Mouse (Mus musculus): Measurements from ENCODE around the gene Mfsd11. TPM values are rescaled to one million over a fixed set of nuclear protein-coding genes. Genes with fewer than 3 reads are reported as not detected.

Mfsd11 gene
- polyA plus RNA-seq, 1 experiment from 2014 or later, result 37.6 TPM

DNA sequence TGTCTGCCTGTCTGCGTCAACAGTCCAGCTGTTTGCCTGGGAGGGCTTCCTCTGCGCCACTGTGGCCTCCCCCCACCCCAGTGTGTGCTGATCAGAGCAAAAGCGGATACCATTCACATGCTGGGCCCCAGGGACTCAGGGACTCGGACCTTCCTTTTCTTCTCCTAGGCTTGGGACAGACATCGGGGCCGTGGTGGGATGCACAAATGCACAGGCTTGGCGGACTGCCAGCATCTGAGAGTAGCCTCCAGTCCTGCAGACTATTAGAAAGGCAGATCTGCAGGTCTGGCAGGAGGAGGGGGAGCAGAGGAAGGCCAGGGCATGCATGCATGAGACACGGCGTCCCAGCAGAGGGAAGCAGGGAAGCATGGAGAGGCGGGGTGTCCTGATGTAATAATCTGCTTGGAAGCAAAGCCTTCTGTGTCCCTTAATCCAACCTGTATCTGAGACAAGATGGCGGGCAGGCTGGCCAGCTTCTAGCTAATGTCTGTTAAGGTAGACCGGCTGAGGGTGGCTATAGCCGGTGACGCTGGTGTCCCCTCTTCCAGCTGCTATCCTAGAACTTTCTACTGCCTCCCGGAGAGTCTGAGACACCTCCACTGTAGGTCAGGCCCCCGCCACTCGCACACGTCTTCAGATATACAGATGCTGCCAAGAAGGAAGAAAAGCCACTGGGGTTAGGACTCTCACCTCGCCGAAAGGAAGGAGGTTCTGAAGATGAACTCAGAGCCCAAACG is 39.3 kb upstream of the Mfsd11 start:
- H3K27ac ChIP-seq (ENCODE audit: poor library complexity, severe bottlenecking), result peak overlapping the region; percentile 78

DNA sequence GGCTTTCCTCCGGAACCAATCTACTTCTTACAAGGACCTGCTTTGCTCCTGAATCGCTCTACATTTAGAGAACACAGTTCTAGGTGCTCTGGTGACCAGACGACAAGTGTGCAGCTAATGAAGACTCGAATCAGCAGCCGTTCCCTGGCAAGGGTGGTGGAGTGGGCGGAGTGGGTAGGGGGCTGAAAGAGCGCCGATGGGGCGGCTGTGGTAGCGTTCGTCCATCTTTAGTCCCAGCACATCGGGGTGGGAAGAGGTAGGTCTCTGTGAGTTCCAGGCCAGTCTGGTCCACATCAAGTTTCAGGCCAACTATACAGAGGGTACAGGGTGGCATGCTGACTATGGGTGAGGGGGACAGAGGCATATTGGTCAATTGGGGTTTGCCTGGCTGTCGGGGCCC is 38.6 kb upstream of the Mfsd11 start:
- no peak overlapping the region for H3K4me3 ChIP-seq
- WGBS, result 79% methylated on average over 13 of the region's 13 CpGs
- H3K4me2 ChIP-seq, result no peak overlapping the region
- peak overlapping the region; percentile 57; the same call in 1 of the 2 replicates for H3K9ac ChIP-seq
- H3K9me3 ChIP-seq (replicated peaks), result no peaks in the 10 kb centered on the region
- H3K27me3 ChIP-seq (replicated peaks), result peaks cover 10% of the 10 kb centered on the region
- H3K36me3 ChIP-seq, result peaks cover 3% of the 10 kb centered on the region; the same call in 1 of the 2 replicates
- peaks cover 68% of the 10 kb centered on the region for H3K4me1 ChIP-seq (replicated peaks)
- H3K27ac ChIP-seq (ENCODE audit: poor library complexity, severe bottlenecking), result peak overlapping the region; percentile 78
- ATAC-seq (ENCODE audit: insufficient number of reproducible peaks, low FRiP score), result no peak

More for the DNA sequence above, 39.3 kb upstream of the Mfsd11 start:
- Histone ChIP-seq H3K4me3 (no peak overlapping the region), H3K36me3 (0 out of 2 replicates have a peak, but pooled peaks cover 3% of the 10 kb centered on the region), H3K4me2 (peak overlapping the region; percentile 11; the same call in 1 of the 2 replicates), H3K9ac (peak overlapping the region; percentile 57), H3K4me1 (replicated peaks) (peaks cover 64% of the 10 kb centered on the region), H3K9me3 (replicated peaks) (no peaks in the 10 kb centered on the region), H3K27me3 (replicated peaks) (peaks cover 10% of the 10 kb centered on the region)
- 46% methylated on average over 21 of the region's 21 CpGs for WGBS
- peak; percentile 29; the same call in 1 of the 2 replicates for ATAC-seq (ENCODE audit: insufficient number of reproducible peaks, low FRiP score)

DNA sequence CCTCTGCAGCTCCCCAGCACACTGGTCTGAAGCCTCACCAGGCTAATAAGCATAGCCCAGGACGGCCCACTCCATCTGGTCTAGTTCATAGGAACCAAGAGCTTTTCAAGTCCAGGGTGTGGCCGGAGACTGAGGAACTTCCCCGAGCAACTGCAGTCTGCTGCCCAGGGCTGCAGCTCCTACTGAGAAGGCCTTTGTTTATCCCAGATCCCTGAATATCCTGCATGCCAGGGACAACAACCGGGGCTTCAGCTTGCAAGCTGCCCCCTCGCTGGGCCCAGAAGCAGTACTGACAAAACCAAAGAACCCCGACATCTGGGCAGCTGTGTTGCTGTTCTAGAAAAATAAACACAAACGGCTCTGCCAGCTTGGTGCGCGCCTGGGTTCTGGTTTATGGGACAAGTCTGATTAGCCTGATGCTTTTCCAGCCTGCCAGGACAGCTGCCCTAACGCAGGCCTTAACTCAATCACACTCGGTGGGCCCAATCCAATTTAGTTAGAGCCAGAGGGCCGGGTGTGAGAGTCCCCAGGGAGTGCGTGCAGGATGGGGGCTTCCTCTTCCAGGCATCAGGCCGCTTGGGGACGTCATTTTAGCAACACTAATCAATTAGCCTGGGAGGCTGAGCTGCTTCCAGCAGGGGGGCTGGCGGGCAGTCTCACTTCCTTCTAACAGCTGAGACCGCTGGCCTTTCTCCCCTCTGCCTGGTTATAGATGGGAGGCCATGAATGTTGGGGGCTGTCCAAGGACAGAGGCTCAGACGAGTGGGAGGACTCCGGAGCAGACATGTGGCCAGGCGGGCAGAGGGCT is 38.0 kb upstream of the Mfsd11 start:
- WGBS, result 24% methylated on average over 20 of the region's 20 CpGs
- Histone ChIP-seq H3K4me3 (no peak overlapping the region), H3K27me3 (replicated peaks) (peaks cover 10% of the 10 kb centered on the region), H3K36me3 (no peaks in the 10 kb centered on the region; the same call in 1 of the 2 replicates), H3K9ac (peak overlapping the region; percentile 57), H3K4me1 (replicated peaks) (peaks cover 75% of the 10 kb centered on the region), H3K27ac (ENCODE audit: poor library complexity, severe bottlenecking) (peak overlapping the region; percentile 78), H3K9me3 (replicated peaks) (no peaks in the 10 kb centered on the region), H3K4me2 (peak overlapping the region; percentile 30)
- peak; percentile 43; the same call in 1 of the 2 replicates for ATAC-seq (ENCODE audit: insufficient number of reproducible peaks, low FRiP score)

DNA sequence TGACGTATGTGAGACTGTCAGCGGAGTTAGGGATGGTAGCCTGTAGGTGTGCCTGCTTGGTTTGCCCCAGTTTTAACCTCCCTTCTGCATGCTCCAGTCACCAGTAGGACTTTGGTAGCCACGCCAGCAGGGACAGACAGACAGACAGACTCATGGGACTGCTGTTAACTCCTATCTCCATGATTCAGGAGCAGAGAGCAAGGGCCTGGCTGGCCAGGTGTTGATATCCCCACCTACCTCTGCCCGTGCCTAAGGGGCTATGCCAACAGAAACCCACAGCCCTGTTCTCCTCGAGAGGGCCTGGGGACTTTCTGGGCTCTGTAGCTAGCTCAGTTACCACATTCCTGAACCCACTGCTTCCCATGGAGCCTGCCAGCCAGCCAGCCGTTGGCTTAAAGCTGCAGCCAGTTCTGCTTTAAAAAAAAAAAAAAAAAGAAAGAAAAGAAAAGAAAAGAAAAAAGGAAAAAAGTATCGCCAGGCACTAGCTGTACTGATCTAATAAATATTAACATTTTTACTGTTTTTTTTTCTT is 37.3 kb upstream of the Mfsd11 start:
- Histone ChIP-seq H3K36me3 (no peaks in the 10 kb centered on the region; the same call in 1 of the 2 replicates), H3K4me3 (no peak overlapping the region), H3K27me3 (replicated peaks) (0 out of 2 replicates have a peak, but pooled peaks cover 4% of the 10 kb centered on the region), H3K9ac (peak overlapping the region; percentile 57; the same call in 1 of the 2 replicates), H3K27ac (ENCODE audit: poor library complexity, severe bottlenecking) (peak overlapping the region; percentile 78), H3K4me1 (replicated peaks) (peaks cover 82% of the 10 kb centered on the region), H3K4me2 (peak overlapping the region; percentile 30), H3K9me3 (replicated peaks) (no peaks in the 10 kb centered on the region)
- no peak for ATAC-seq (ENCODE audit: insufficient number of reproducible peaks, low FRiP score)
- 27% methylated on average over 7 of the region's 7 CpGs for WGBS

DNA sequence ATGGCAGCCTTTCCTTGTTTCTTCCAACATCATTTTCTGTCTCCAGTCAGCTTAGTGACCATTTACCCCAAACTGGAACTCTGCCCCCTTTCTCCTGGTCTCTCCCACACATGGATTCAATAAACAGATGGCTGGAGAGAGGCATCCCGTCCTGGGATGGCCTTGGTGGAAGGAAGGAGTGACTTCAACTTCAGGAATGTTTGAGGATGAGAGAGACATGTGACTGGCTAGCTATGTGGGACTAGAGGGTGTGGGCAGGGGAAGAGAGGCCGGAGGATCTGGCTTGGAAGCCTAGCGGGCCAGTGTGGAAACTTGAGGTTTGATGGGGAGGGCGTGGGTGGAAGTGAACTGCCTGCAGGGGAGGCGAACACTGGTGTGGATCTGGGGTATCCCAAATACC is 35.5 kb upstream of the Mfsd11 start:
- Histone ChIP-seq H3K4me3 (no peak overlapping the region), H3K27me3 (replicated peaks) (no peaks in the 10 kb centered on the region), H3K27ac (ENCODE audit: poor library complexity, severe bottlenecking) (no peak overlapping the region), H3K9me3 (replicated peaks) (no peaks in the 10 kb centered on the region), H3K9ac (no peak overlapping the region), H3K4me2 (no peak overlapping the region), H3K4me1 (replicated peaks) (peaks cover 92% of the 10 kb centered on the region), H3K36me3 (no peaks in the 10 kb centered on the region; the same call in 1 of the 2 replicates)
- ATAC-seq (ENCODE audit: insufficient number of reproducible peaks, low FRiP score), result no peak
- 50% methylated on average over 5 of the region's 5 CpGs for WGBS

DNA sequence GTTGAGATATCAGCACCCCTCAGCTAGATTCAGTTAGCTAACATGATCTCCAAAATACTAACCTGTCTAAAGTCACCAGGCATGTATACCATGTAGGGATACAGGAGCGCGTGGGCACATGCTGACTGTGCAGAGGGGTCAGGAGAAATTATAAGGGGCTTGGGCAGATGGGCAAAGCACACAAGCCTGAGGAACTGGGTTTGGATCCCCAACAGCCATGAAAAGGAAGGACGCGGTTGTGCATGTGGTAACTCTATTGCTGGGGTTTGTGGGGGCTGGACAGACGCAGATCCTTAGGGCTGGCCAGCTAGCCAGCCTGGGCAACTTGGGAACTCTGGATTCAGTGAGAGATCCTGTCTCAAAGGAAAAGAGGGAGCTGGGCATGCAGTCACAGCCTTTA is 34.7 kb upstream of the Mfsd11 start:
- Histone ChIP-seq H3K4me2 (no peak overlapping the region), H3K9ac (no peak overlapping the region), H3K4me3 (no peak overlapping the region), H3K27ac (ENCODE audit: poor library complexity, severe bottlenecking) (no peak overlapping the region), H3K27me3 (replicated peaks) (no peaks in the 10 kb centered on the region), H3K36me3 (no peaks in the 10 kb centered on the region; the same call in 1 of the 2 replicates), H3K4me1 (replicated peaks) (peaks cover 93% of the 10 kb centered on the region), H3K9me3 (replicated peaks) (no peaks in the 10 kb centered on the region)
- 89% methylated on average over 5 of the region's 5 CpGs for WGBS
- ATAC-seq (ENCODE audit: insufficient number of reproducible peaks, low FRiP score), result no peak

DNA sequence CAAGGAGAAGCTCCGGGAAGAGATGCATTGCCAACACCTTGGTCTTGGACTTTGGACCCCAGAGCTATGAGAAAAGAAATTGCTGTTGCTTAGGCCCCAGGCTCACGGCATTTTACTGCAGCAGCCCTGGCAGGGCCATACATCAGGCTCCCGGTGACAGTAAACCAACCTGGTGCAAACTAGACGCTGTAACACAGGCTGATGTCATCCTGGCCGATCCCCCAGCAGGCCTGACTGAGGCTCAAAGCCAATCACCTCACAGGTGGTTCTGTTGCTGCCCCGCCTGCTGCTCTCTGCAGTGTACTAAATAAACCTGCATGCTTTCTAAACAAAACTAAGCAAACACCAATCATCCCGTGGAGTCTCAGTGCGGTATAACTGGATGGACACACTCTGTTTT is 33.5 kb upstream of the Mfsd11 start:
- Histone ChIP-seq H3K27me3 (replicated peaks) (no peaks in the 10 kb centered on the region), H3K27ac (ENCODE audit: poor library complexity, severe bottlenecking) (no peak overlapping the region), H3K9ac (0 out of 2 replicates have a peak overlapping the region, but pooled peaks have one; percentile 7), H3K4me3 (no peak overlapping the region), H3K4me2 (no peak overlapping the region), H3K4me1 (replicated peaks) (peaks cover 83% of the 10 kb centered on the region), H3K9me3 (replicated peaks) (no peaks in the 10 kb centered on the region), H3K36me3 (peaks cover under 1% of the 10 kb centered on the region; the same call in 1 of the 2 replicates)
- ATAC-seq (ENCODE audit: insufficient number of reproducible peaks, low FRiP score), result no peak
- 56% methylated on average over 8 of the region's 8 CpGs for WGBS

DNA sequence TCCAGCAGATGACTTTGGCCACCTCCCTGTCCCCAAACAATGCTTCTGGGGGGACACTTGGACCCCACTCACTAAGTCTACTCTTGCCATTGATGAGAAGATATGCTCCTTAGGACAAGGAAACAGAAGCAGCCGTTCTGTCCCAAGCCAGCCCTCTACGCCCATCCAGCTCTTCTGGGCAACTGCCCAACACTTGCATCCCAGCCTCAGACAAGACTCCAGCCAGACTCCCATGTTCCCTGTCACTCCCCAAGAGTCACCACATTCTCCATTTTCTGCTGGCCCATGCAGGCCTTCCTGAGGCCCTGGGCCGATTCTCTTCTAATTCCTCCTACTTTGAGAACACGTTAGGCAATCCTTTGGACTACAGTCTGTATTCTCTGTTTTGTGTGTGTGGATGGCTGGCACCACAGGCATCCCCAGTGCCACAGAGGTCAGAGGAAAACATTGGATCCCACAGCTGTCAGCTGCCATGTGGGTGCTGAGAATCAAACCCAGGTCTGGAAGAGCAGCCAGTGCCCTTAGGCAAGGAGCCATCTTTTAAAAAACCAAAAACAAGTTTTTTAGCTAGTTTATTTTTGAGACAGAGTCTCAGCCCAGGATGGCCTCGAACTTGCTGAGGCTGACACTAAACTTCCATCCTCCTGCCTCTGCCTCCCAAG is 32.2 kb upstream of the Mfsd11 start:
- Histone ChIP-seq H3K36me3 (peaks cover 3% of the 10 kb centered on the region; the same call in 1 of the 2 replicates), H3K4me3 (no peak overlapping the region), H3K9me3 (replicated peaks) (no peaks in the 10 kb centered on the region), H3K4me2 (no peak overlapping the region), H3K4me1 (replicated peaks) (peaks cover 72% of the 10 kb centered on the region), H3K9ac (no peak overlapping the region), H3K27me3 (replicated peaks) (no peaks in the 10 kb centered on the region), H3K27ac (ENCODE audit: poor library complexity, severe bottlenecking) (peak overlapping the region; percentile 92)
- WGBS, result 79% methylated on average over 5 of the region's 5 CpGs
- ATAC-seq (ENCODE audit: insufficient number of reproducible peaks, low FRiP score), result no peak

DNA sequence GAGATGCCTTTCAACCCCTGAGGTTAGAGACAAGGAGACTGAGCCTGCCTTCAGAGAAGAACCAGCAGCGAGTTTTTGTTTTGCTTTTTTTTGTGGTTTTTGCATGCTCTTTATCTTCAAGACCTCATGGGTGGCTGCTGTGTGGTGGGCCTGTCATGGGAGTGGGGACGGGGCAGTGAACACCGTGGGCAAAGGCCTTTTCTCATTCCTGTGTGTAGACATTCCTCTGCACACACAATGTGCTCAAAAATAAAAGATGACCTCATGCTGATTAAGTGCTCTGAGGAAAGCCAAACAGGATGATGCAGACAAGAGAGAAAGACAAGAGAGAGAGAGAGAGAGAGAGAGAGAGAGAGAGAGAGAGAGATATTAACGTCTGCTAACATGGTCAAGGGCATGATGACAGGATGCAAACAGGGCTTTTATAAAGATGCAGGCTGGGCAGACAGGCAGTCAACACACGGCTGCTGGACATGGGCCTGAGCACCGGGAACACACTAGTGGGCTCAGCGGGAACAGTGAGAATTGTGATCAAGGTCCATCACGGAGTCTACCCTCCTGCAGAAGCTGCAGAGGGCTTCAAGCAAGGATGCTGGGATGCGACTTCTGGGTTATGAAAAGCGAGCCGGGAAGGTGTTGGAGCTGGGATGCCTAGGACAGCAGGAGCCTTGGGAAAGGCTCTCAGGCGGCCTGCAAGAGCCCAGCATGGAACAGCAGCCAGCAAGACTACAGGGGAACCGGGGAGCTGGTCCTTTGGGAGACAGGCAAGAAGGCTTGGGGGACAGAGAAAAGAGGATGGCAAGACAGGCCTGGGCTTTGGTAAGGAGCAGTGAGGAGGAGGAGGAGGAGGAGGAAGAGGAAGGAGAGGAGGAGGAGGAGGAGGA is 30.9 kb upstream of the Mfsd11 start:
- Histone ChIP-seq H3K36me3 (peaks cover 3% of the 10 kb centered on the region; the same call in 1 of the 2 replicates), H3K27me3 (replicated peaks) (no peaks in the 10 kb centered on the region), H3K4me1 (replicated peaks) (peaks cover 76% of the 10 kb centered on the region), H3K9ac (peak overlapping the region; percentile 58), H3K9me3 (replicated peaks) (no peaks in the 10 kb centered on the region), H3K27ac (ENCODE audit: poor library complexity, severe bottlenecking) (peak overlapping the region; percentile 92), H3K4me3 (peak overlapping the region; percentile 12; the same call in 1 of the 2 replicates), H3K4me2 (peak overlapping the region; percentile 53)
- 34% methylated on average over 13 of the region's 13 CpGs for WGBS
- ATAC-seq (ENCODE audit: insufficient number of reproducible peaks, low FRiP score), result peak; percentile 59

DNA sequence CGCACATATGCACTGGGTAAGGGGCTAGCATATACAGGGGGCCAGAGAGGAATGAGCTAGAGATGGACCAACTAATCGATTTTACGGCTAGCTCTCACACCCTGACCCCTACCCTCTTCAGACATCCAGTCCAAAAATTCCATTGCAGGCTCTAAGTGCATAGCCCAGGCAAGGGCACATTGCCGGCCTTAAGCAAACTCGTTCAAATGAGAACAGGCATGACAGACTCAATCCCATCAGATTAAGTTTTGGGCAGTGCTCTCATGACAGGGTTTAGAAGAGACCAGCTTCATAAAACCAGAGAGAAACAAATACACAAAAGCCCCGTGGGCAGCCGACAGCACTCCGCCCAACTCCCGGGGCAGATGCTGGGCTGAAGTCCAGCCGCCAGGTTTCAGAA is 30.0 kb upstream of the Mfsd11 start:
- Histone ChIP-seq H3K4me2 (peak overlapping the region; percentile 53), H3K4me1 (replicated peaks) (peaks cover 76% of the 10 kb centered on the region)
- WGBS, result 71% methylated on average over 10 of the region's 10 CpGs

More for the DNA sequence above, 30.0 kb upstream of the Mfsd11 start:
- Histone ChIP-seq H3K27me3 (replicated peaks) (no peaks in the 10 kb centered on the region), H3K27ac (ENCODE audit: poor library complexity, severe bottlenecking) (peak overlapping the region; percentile 92), H3K9ac (0 out of 2 replicates have a peak overlapping the region, but pooled peaks have one; percentile 58), H3K4me3 (no peak overlapping the region), H3K36me3 (peaks cover 3% of the 10 kb centered on the region; the same call in 1 of the 2 replicates), H3K9me3 (replicated peaks) (no peaks in the 10 kb centered on the region)
- ATAC-seq (ENCODE audit: insufficient number of reproducible peaks, low FRiP score), result no peak
